Mouse (Mus musculus): Measurements from ENCODE around the gene Zfp174.

- no peak for TF ChIP-seq CTCF (IDR thresholded peaks at IDR 0.05)
- TF ChIP-seq EP300 (IDR thresholded peaks at IDR 0.05): no peak
These were observed 60.4 kb downstream of the Zfp174 start for GRCm38 (mm10) chr16:3907471-3907870.
